7 mouse cellular contexts compared by ENCODE assay signal in genomic region chr10:127677591-127678336, GRCm38 (mm10). TPM values are rescaled to one million over a fixed set of nuclear protein-coding genes. Genes with fewer than 3 reads are reported as not detected.
A peak's percentile ranks its signal among the peaks of the same experiment; 100 is the strongest.
DNase-seq lines count a peak whose midpoint lies in the region; ATAC-seq lines count a peak whose summit lies in the region.

No protein-coding gene starts in this region.

- no peaks in the 10 kb centered on the region for H3K36me3 ChIP-seq in embryonic facial prominence, embryonic 11.5 days (replicated peaks; ENCODE audit: control insufficient read depth, insufficient read depth, low read depth, low read length)
- H3K36me3 ChIP-seq in heart, embryonic 16.5 days (ENCODE audit: control insufficient read depth, insufficient read depth) = no peaks in the 10 kb centered on the region

- peak; percentile 57 to 75 for DNase-seq in CD8-positive naive resting alpha-beta T cell, adult 2 months (ENCODE audit: low read depth in 2 of 2, low spot score in 2 of 2)
- peak; percentile 72 for DNase-seq in T-cell, adult 2 months (ENCODE audit: low spot score)
- peak; percentile 87 for DNase-seq in embryonic facial prominence, embryonic 11.5 days (ENCODE audit: low spot score)
- peak; percentile 82 to 83 for DNase-seq in kidney, postnatal 36 days
- DNase-seq in lung, postnatal 14 days = peak; percentile 74
- DNase-seq in right cerebral cortex, postnatal 14 days = peak; percentile 58

- no peak overlapping the region for H3K27ac ChIP-seq in embryonic facial prominence, embryonic 11.5 days (replicated peaks; ENCODE audit: low read depth, low read length)
- H3K27ac ChIP-seq in heart, embryonic 16.5 days (ENCODE audit: low read length) = peak overlapping the region; percentile 58

- H3K4me1 ChIP-seq in embryonic facial prominence, embryonic 11.5 days (ENCODE audit: control insufficient read depth, insufficient read depth, low read length) = no peaks in the 10 kb centered on the region
- peaks cover 18% of the 10 kb centered on the region for H3K4me1 ChIP-seq in heart, embryonic 16.5 days (ENCODE audit: control insufficient read depth, insufficient read depth, low read length)

- 12% methylated on average over 14 of the region's 14 CpGs for WGBS in embryonic facial prominence, embryonic 11.5 days
- 7% methylated on average over 14 of the region's 14 CpGs for WGBS in heart, embryonic 16.5 days

- peak overlapping the region; percentile 67 for H3K9ac ChIP-seq in embryonic facial prominence, embryonic 11.5 days (replicated peaks; ENCODE audit: low read length)
- peak overlapping the region; percentile 76 for H3K9ac ChIP-seq in heart, embryonic 16.5 days (ENCODE audit: low read length)

- H3K27me3 ChIP-seq in embryonic facial prominence, embryonic 11.5 days (ENCODE audit: control insufficient read depth, insufficient read depth, low read length) = no peaks in the 10 kb centered on the region
- H3K27me3 ChIP-seq in heart, embryonic 16.5 days (ENCODE audit: control insufficient read depth, insufficient read depth, low read length) = no peaks in the 10 kb centered on the region

- no peaks in the 10 kb centered on the region for H3K9me3 ChIP-seq in embryonic facial prominence, embryonic 11.5 days (replicated peaks; ENCODE audit: control insufficient read depth, low read length)
- no peaks in the 10 kb centered on the region for H3K9me3 ChIP-seq in heart, embryonic 16.5 days (replicated peaks; ENCODE audit: control insufficient read depth, low read length)

- H3K4me2 ChIP-seq in embryonic facial prominence, embryonic 11.5 days (ENCODE audit: low read depth, low read length) = peak overlapping the region; percentile 87
- H3K4me2 ChIP-seq in heart, embryonic 16.5 days (ENCODE audit: low read depth, low read length) = peak overlapping the region; percentile 98

- peak overlapping the region; percentile 67 for H3K4me3 ChIP-seq in embryonic facial prominence, embryonic 11.5 days (ENCODE audit: low read depth, low read length)
- peak overlapping the region; percentile 77 for H3K4me3 ChIP-seq in heart, embryonic 16.5 days (ENCODE audit: low read length)

- ATAC-seq in embryonic facial prominence, embryonic 11.5 days (replicated peaks; ENCODE audit: insufficient number of reproducible peaks, low FRiP score, low TSS enrichment, low read depth) = 0 out of 2 replicates have a peak, but pooled peaks have one; percentile 9
- no peak; the same call in 1 of the 2 replicates for ATAC-seq in heart, embryonic 16.5 days (replicated peaks; ENCODE audit: extremely low read depth, insufficient read depth, low FRiP score)

RNA-seq across cellular contexts. Expression of gene Nab2, which starts 9.4 kb away (rescaled TPM):
- polyA plus RNA-seq in embryonic facial prominence, embryonic 11.5 days (2014; fragmentation: Nextera tagmentation; extraction: Ambion mirVana) = 8.0 and 9.3 TPM in 2 replicates
- 10.9 and 12.7 TPM in 2 replicates for polyA plus RNA-seq in heart, embryonic 16.5 days (2015; fragmentation: Nextera tagmentation; extraction: Ambion mirVana)

RNA-seq across cellular contexts. Expression of gene Nemp1, which starts 11.1 kb away (rescaled TPM):
- polyA plus RNA-seq in embryonic facial prominence, embryonic 11.5 days (2014; fragmentation: Nextera tagmentation; extraction: Ambion mirVana) = 11.2 and 11.7 TPM in 2 replicates
- polyA plus RNA-seq in heart, embryonic 16.5 days (2015; fragmentation: Nextera tagmentation; extraction: Ambion mirVana) = 8.3 and 8.7 TPM in 2 replicates

RNA-seq across cellular contexts. Expression of gene Myo1a, which starts 27.2 kb away (rescaled TPM):
- 0.40 and 0.55 TPM in 2 replicates for polyA plus RNA-seq in embryonic facial prominence, embryonic 11.5 days (2014; fragmentation: Nextera tagmentation; extraction: Ambion mirVana)
- 0.21 and 1.8 TPM in 2 replicates for polyA plus RNA-seq in heart, embryonic 16.5 days (2015; fragmentation: Nextera tagmentation; extraction: Ambion mirVana)

RNA-seq across cellular contexts. Expression of gene Stat6, which starts 35.0 kb away (rescaled TPM):
- 8.1 and 8.2 TPM in 2 replicates for polyA plus RNA-seq in embryonic facial prominence, embryonic 11.5 days (2014; fragmentation: Nextera tagmentation; extraction: Ambion mirVana)
- polyA plus RNA-seq in heart, embryonic 16.5 days (2015; fragmentation: Nextera tagmentation; extraction: Ambion mirVana) = 36.1 and 36.7 TPM in 2 replicates

RNA-seq across cellular contexts. Expression of gene Tac2, which starts 46.5 kb away (rescaled TPM):
- polyA plus RNA-seq in embryonic facial prominence, embryonic 11.5 days (2014; fragmentation: Nextera tagmentation; extraction: Ambion mirVana) = 1.9 and 2.9 TPM in 2 replicates
- polyA plus RNA-seq in heart, embryonic 16.5 days (2015; fragmentation: Nextera tagmentation; extraction: Ambion mirVana) = 0.74 TPM in 1 of 2 replicates, not detected in the other
